Mouse (Mus musculus) midbrain, embryonic 12.5 days (tissue): ENCODE results near the gene Parp1. TPM values are rescaled to one million over a fixed set of nuclear protein-coding genes. Genes with fewer than 3 reads are reported as not detected.

Experiments used
- ATAC-seq: fragments of 200-750 bp; cut with Nextera tagmentation; 2 replicates; pipeline ENCODE4 v1.8.0; 2017; ENCODE audit warnings: low read depth, moderate TSS enrichment, moderate library complexity; ENCODE audit not compliant: low FRiP score
- H3K27ac ChIP-seq: fragments of 300-500 bp; sonication (generic); replicated peaks from 2 replicates; pipeline ENCODE4 v1.5.1; 2016; ENCODE audit warnings: mild to moderate bottlenecking
- H3K27me3 ChIP-seq: fragments of 300-500 bp; sonication (generic); 2 replicates; pipeline ENCODE4 v1.6.1; 2016; ENCODE audit warnings: mild to moderate bottlenecking
- H3K36me3 ChIP-seq: fragments of 300-500 bp; sonication (generic); 2 replicates; pipeline ENCODE4 v1.6.1; 2016
- H3K4me1 ChIP-seq: fragments of 300-500 bp; sonication (generic); 2 replicates; pipeline ENCODE4 v1.6.1; 2016
- H3K4me2 ChIP-seq: fragments of 300-500 bp; sonication (generic); replicated peaks from 2 replicates; pipeline ENCODE4 v1.6.1; 2016; ENCODE audit warnings: mild to moderate bottlenecking, moderate library complexity
- H3K4me3 ChIP-seq: fragments of 300-500 bp; sonication (generic); 2 replicates; pipeline ENCODE4 v1.5.1; 2016; ENCODE audit warnings: mild to moderate bottlenecking
- H3K9ac ChIP-seq: fragments of 300-500 bp; sonication (generic); replicated peaks from 2 replicates; pipeline ENCODE4 v1.6.1; 2016; ENCODE audit warnings: mild to moderate bottlenecking, moderate library complexity
- H3K9me3 ChIP-seq: fragments of 300-500 bp; sonication (generic); 2 replicates; pipeline ENCODE4 v1.6.1; 2016; ENCODE audit warnings: mild to moderate bottlenecking
- WGBS: fragments of 180-500 bp; shearing (Covaris S2); methylation state at CpG from one replicate; pipeline ENCODE4 v1.1.7; 2016; 5-methylcytosine and 5-hydroxymethylcytosine counted together
- polyA plus RNA-seq: library from polyadenylated mRNA; unstranded; fragments of >200 nt; fragmentation: Nextera tagmentation; extraction: Ambion mirVana; gene quantifications from 2 replicates; pipeline ENCODE4 v1.2.1, GENCODE M21; 2016

Gene Parp1
- polyA plus RNA-seq: 219 and 220 TPM in 2 replicates

DNA sequence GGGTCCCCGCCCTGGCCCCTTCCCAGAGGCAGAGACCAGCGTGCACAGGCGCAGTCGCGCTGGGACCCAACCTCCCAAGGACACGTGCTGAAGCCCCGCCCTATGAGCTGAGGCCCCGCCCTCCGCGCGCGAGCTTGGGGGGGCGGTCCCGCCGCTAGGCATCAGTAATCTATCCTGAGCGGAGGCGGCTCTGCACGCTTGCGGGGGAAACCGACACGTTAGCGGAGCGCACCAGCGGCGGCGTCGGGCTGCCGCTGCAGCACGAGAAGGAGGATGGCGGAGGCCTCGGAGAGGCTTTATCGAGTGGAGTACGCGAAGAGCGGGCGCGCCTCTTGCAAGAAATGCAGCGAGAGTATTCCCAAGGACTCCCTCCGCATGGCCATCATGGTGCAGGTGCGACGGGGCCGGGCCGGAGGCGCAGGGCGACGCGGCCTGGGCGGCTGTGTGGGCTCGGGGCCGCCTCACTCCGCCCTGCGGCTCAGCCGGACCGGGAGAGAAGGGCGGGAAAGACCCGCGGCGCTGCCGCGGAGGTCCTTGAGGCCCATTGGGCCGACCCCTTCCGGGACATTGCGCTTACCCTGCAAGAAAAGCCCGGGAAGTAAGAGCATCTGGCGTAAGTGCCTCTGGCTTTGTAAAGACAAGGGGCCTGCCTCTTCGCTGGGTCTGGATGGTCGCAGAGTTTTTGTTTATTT lies at the start of gene Parp1:
Gene Parp1, plus strand, starts transcription at position 164 of the 692 bp plus-strand sequence.
- WGBS: under 1% methylated on average over 67 of the region's 67 CpGs
- Histone ChIP-seq H3K9me3 (no peaks in the 10 kb centered on the region), H3K4me1 (peaks cover 21% of the 10 kb centered on the region), H3K9ac (peak within 1 kb of the TSS; percentile 84), H3K27ac (peak within 1 kb of the TSS; percentile 88), H3K27me3 (peaks cover 8% of the 10 kb centered on the region), H3K36me3 (peaks cover 24% of the 10 kb centered on the region), H3K4me2 (peak within 1 kb of the TSS; percentile 91), H3K4me3 (peak within 1 kb of the TSS; percentile 72)
- peak; percentile 98 for ATAC-seq

DNA sequence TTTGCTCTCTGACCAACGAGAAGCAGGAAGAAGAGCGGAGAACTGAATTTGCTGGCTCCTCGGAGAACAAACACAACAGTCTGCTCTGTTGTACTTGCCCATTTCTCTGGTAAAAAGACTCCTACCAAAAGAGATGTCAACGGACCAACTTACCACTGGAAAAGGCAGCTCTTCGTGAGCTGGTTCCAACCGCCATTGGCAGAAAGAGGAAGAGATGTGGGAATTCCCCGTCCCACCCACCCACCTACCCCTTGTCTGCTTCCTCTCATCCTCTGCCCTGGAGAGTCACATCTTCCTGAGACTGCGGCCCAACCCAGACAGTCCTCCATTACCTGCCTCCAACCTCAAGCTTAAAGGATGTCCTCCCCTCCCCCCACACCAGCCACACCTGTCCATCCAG lies 49.2 kb upstream of the Parp1 start:
- Histone ChIP-seq H3K27me3 (no peaks in the 10 kb centered on the region), H3K4me3 (no peak overlapping the region)

DNA sequence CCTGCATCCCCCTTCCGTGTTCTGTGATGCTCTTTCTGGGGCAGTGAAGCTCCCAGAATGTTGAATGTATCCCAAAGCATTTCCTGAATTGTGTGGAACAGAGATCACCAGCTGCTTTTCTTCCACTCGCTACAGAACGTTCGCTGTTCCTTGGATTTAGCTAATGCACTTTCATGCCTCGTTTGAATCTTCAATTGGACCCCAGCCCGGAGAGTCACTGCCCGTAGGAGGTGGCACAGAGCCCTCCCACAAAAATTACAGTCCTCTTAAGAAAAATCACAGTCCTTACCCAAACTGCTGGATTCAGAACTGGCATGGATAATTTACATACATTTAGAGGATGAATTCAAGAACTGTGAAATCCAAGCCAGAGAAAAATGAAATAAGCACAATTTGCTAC lies 48.5 kb upstream of the Parp1 start:
- no peak overlapping the region for H3K4me2 ChIP-seq
- no peaks in the 10 kb centered on the region for H3K27me3 ChIP-seq
- WGBS: 38% methylated on average over 7 of the region's 7 CpGs
- no peak overlapping the region for H3K9ac ChIP-seq
- H3K4me3 ChIP-seq: no peak overlapping the region
- ATAC-seq: no peak
- 0 out of 2 replicates have a peak, but pooled peaks cover 3% of the 10 kb centered on the region for H3K4me1 ChIP-seq
- H3K27ac ChIP-seq: no peak overlapping the region
- no peaks in the 10 kb centered on the region for H3K36me3 ChIP-seq
- no peaks in the 10 kb centered on the region for H3K9me3 ChIP-seq

More for the DNA sequence above, 49.2 kb upstream of the Parp1 start:
- Histone ChIP-seq H3K4me2 (no peak overlapping the region), H3K27ac (no peak overlapping the region), H3K36me3 (no peaks in the 10 kb centered on the region), H3K4me1 (0 out of 2 replicates have a peak, but pooled peaks cover 3% of the 10 kb centered on the region), H3K9me3 (no peaks in the 10 kb centered on the region), H3K9ac (no peak overlapping the region)
- ATAC-seq: no peak
- 89% methylated on average over 8 of the region's 8 CpGs for WGBS

- 88% methylated on average over 2 of the region's 2 CpGs for WGBS
- Histone ChIP-seq H3K27ac (no peak overlapping the region), H3K27me3 (no peaks in the 10 kb centered on the region), H3K4me1 (0 out of 2 replicates have a peak, but pooled peaks cover 3% of the 10 kb centered on the region), H3K36me3 (no peaks in the 10 kb centered on the region), H3K4me3 (no peak overlapping the region), H3K9ac (no peak overlapping the region), H3K9me3 (no peaks in the 10 kb centered on the region), H3K4me2 (no peak overlapping the region)
- ATAC-seq: no peak
These were observed 45.4 kb upstream of the Parp1 start for GRCm38 (mm10) chr1:180523320-180523719.

- Histone ChIP-seq H3K4me3 (no peak overlapping the region), H3K9me3 (no peaks in the 10 kb centered on the region), H3K27ac (no peak overlapping the region), H3K36me3 (no peaks in the 10 kb centered on the region), H3K4me2 (no peak overlapping the region), H3K27me3 (no peaks in the 10 kb centered on the region), H3K4me1 (no peaks in the 10 kb centered on the region), H3K9ac (no peak overlapping the region)
- 82% methylated on average over 1 of the region's 1 CpGs for WGBS
- ATAC-seq: no peak
These were observed 43.4 kb upstream of the Parp1 start for GRCm38 (mm10) chr1:180525301-180525700.

DNA sequence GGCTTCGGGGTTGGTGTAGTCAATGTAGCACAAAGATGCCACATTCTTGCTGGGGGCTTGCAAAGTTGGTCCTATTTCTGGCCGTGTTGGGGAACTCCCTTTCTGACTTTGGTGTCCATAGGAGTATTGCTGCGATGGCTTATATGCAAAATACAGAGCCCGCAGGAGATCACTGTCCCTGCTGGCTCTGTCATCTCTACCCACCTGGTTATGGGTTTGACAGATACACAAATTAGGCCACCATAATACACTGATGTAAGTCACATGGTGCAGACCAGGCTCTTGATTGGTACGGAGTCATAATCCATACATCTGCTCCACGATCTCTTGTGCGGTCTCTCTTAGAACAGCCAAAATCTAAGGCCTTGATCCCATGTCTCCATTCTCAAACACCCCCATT lies 38.9 kb upstream of the Parp1 start:
- Histone ChIP-seq H3K9ac (no peak overlapping the region), H3K4me2 (no peak overlapping the region), H3K27me3 (no peaks in the 10 kb centered on the region), H3K4me3 (no peak overlapping the region), H3K4me1 (no peaks in the 10 kb centered on the region), H3K36me3 (no peaks in the 10 kb centered on the region), H3K9me3 (peaks cover 15% of the 10 kb centered on the region; the same call in 1 of the 2 replicates), H3K27ac (no peak overlapping the region)
- ATAC-seq: no peak
- 90% methylated on average over 7 of the region's 7 CpGs for WGBS

GRCm38 (mm10) chr1:180530457-180531263 lies 38.1 kb upstream of the Parp1 start:
- H3K4me2 ChIP-seq: no peak overlapping the region
- no peaks in the 10 kb centered on the region for H3K4me1 ChIP-seq
- no peak overlapping the region for H3K9ac ChIP-seq
- no peak overlapping the region for H3K4me3 ChIP-seq
- no peak for ATAC-seq
- 70% methylated on average over 8 of the region's 8 CpGs for WGBS
- H3K27me3 ChIP-seq: no peaks in the 10 kb centered on the region
- no peaks in the 10 kb centered on the region for H3K36me3 ChIP-seq
- H3K9me3 ChIP-seq: peaks cover 15% of the 10 kb centered on the region; the same call in 1 of the 2 replicates
- no peak overlapping the region for H3K27ac ChIP-seq

GRCm38 (mm10) chr1:180532671-180533070 lies 36.1 kb upstream of the Parp1 start:
- Histone ChIP-seq H3K4me3 (no peak overlapping the region), H3K9me3 (peaks cover 15% of the 10 kb centered on the region; the same call in 1 of the 2 replicates), H3K4me1 (no peaks in the 10 kb centered on the region), H3K27ac (no peak overlapping the region), H3K27me3 (no peaks in the 10 kb centered on the region), H3K9ac (no peak overlapping the region), H3K4me2 (no peak overlapping the region), H3K36me3 (no peaks in the 10 kb centered on the region)
- WGBS: 95% methylated on average over 11 of the region's 11 CpGs
- no peak for ATAC-seq

GRCm38 (mm10) chr1:180536719-180537118 lies 32.0 kb upstream of the Parp1 start:
- Histone ChIP-seq H3K9me3 (peaks cover 15% of the 10 kb centered on the region; the same call in 1 of the 2 replicates), H3K4me2 (no peak overlapping the region), H3K4me1 (0 out of 2 replicates have a peak, but pooled peaks cover under 1% of the 10 kb centered on the region), H3K27me3 (no peaks in the 10 kb centered on the region), H3K27ac (no peak overlapping the region), H3K4me3 (no peak overlapping the region), H3K36me3 (no peaks in the 10 kb centered on the region), H3K9ac (no peak overlapping the region)
- ATAC-seq: no peak
- WGBS: 81% methylated on average over 5 of the region's 5 CpGs

GRCm38 (mm10) chr1:180541251-180541650 lies 27.5 kb upstream of the Parp1 start:
- WGBS: 40% methylated on average over 2 of the region's 2 CpGs
- ATAC-seq: no peak

GRCm38 (mm10) chr1:180541883-180542711 lies 26.6 kb upstream of the Parp1 start:
- Histone ChIP-seq H3K27me3 (peaks cover 9% of the 10 kb centered on the region), H3K27ac (no peak overlapping the region), H3K9ac (no peak overlapping the region), H3K4me3 (no peak overlapping the region), H3K36me3 (no peaks in the 10 kb centered on the region), H3K4me1 (0 out of 2 replicates have a peak, but pooled peaks cover 3% of the 10 kb centered on the region), H3K9me3 (no peaks in the 10 kb centered on the region), H3K4me2 (no peak overlapping the region)
- no peak for ATAC-seq
- WGBS: 81% methylated on average over 15 of the region's 15 CpGs

More at GRCm38 (mm10) chr1:180541251-180541650, 27.5 kb upstream of the Parp1 start:
- Histone ChIP-seq H3K27ac (no peak overlapping the region), H3K4me3 (no peak overlapping the region), H3K36me3 (no peaks in the 10 kb centered on the region), H3K4me2 (no peak overlapping the region), H3K27me3 (0 out of 2 replicates have a peak, but pooled peaks cover under 1% of the 10 kb centered on the region), H3K4me1 (0 out of 2 replicates have a peak, but pooled peaks cover 3% of the 10 kb centered on the region), H3K9me3 (no peaks in the 10 kb centered on the region), H3K9ac (no peak overlapping the region)
